Mouse (Mus musculus) G1E (cell line): ENCODE results near the gene Gm16181.

Source experiments
- CTCF ChIP-seq: IDR thresholded peaks from 2 replicates; pipeline ENCODE4 v1.5.1; 2012; ENCODE audit warnings: low read depth, low read length, inconsistent platforms, mixed read lengths
- GATA1 ChIP-seq: IDR thresholded peaks from 2 replicates; pipeline ENCODE4 v1.6.1; 2012; ENCODE audit warnings: borderline replicate concordance, low read length, inconsistent platforms, mixed read lengths
- POLR2AphosphoS5 ChIP-seq: IDR thresholded peaks from 2 replicates; pipeline ENCODE4 v1.6.1; 2012; ENCODE audit warnings: low read depth, low read length, inconsistent platforms; ENCODE audit not compliant: insufficient replicate concordance
- TAL1 ChIP-seq: conservative IDR thresholded peaks from 2 replicates; pipeline ENCODE4 v1.6.1; 2012; ENCODE audit warnings: low read depth, low read length, inconsistent platforms, mixed read lengths

DNA sequence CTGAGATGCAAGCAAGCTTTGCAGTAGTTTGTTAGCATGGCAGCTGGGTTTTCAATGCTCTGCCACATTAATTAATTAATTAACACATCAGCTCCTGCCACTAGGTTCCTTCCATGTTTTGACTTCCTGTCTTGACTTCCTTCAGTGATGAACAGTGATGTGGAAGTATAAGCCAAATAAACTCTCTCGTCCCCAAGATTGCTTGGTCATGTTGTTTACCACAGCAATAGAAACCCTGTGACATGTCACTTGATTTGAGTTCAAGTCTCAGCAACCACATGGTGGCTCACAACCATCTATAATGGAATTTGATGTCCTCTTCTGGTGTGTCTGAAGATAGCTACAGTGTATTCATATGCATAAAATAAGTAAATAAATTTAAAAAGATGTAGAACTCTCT is 36.7 kb downstream of the Gm16181 start:
- TF ChIP-seq CTCF (no peak), POLR2AphosphoS5 (no peak), TAL1 (no peak), GATA1 (no peak)
